Comparison of ENCODE assay signal across 8 mouse cellular contexts in genomic region chr9:103363730-103364417, GRCm38 (mm10). TPM values are rescaled to one million over a fixed set of nuclear protein-coding genes. Genes with fewer than 3 reads are reported as not detected.
DNase-seq lines count a peak whose midpoint lies in the region; ATAC-seq lines count a peak whose summit lies in the region.

No protein-coding gene starts in this region.

- H3K27me3 ChIP-seq in heart, embryonic 16.5 days (ENCODE audit: control insufficient read depth, insufficient read depth, low read length) = no peaks in the 10 kb centered on the region
- no peaks in the 10 kb centered on the region for H3K27me3 ChIP-seq in midbrain, embryonic 14.5 days (ENCODE audit: control insufficient read depth, insufficient read depth, low read length)

- peak overlapping the region; percentile 99 for H3K27ac ChIP-seq in heart, embryonic 16.5 days (ENCODE audit: low read length)
- no peak overlapping the region for H3K27ac ChIP-seq in midbrain, embryonic 14.5 days (replicated peaks; ENCODE audit: low read depth, low read length)

- H3K4me3 ChIP-seq in heart, embryonic 16.5 days (ENCODE audit: low read length) = peak overlapping the region; percentile 99
- peak overlapping the region; percentile 88 for H3K4me3 ChIP-seq in midbrain, embryonic 14.5 days (replicated peaks; ENCODE audit: low read depth, low read length)

- no peak for ATAC-seq in heart, embryonic 16.5 days (replicated peaks; ENCODE audit: extremely low read depth, insufficient read depth, low FRiP score)
- ATAC-seq in midbrain, embryonic 14.5 days (ENCODE audit: low FRiP score, low TSS enrichment) = no peak

- peak; percentile 15 to 23 for DNase-seq in right cerebral cortex, adult 2 months (ENCODE audit: low spot score in 2 of 2)
- DNase-seq in right cerebral cortex, postnatal 4 days = no peak
- DNase-seq in cerebellum, adult 9-10 months = peak; percentile 35
- DNase-seq in kidney, postnatal 4 days = peak; percentile 28 to 47
- DNase-seq in midbrain, embryonic 14.5 days = peak; percentile 63
- DNase-seq in urinary bladder, postnatal 14 days (ENCODE audit: low spot score) = no peak
- DNase-seq in frontal cortex, postnatal 36 days (ENCODE audit: low spot score in 2 of 2) = no peak

- H3K4me1 ChIP-seq in heart, embryonic 16.5 days (ENCODE audit: control insufficient read depth, insufficient read depth, low read length) = peaks cover 30% of the 10 kb centered on the region
- peaks cover 17% of the 10 kb centered on the region for H3K4me1 ChIP-seq in midbrain, embryonic 14.5 days (ENCODE audit: control insufficient read depth, insufficient read depth, low read length)

- peak overlapping the region; percentile 99 for H3K9ac ChIP-seq in heart, embryonic 16.5 days (ENCODE audit: low read length)
- peak overlapping the region; percentile 83 for H3K9ac ChIP-seq in midbrain, embryonic 14.5 days (replicated peaks; ENCODE audit: low read length)

- WGBS in heart, embryonic 16.5 days = 1% methylated on average over 21 of the region's 21 CpGs
- 2% methylated on average over 21 of the region's 21 CpGs for WGBS in midbrain, embryonic 14.5 days

- H3K36me3 ChIP-seq in heart, embryonic 16.5 days (ENCODE audit: control insufficient read depth, insufficient read depth) = peaks cover 12% of the 10 kb centered on the region
- peaks cover 10% of the 10 kb centered on the region for H3K36me3 ChIP-seq in midbrain, embryonic 14.5 days (ENCODE audit: control insufficient read depth, insufficient read depth, low read length)

- H3K4me2 ChIP-seq in heart, embryonic 16.5 days (ENCODE audit: low read depth, low read length) = peak overlapping the region; percentile 82
- H3K4me2 ChIP-seq in midbrain, embryonic 14.5 days (ENCODE audit: low read length) = peak overlapping the region; percentile 87

- no peaks in the 10 kb centered on the region for H3K9me3 ChIP-seq in heart, embryonic 16.5 days (replicated peaks; ENCODE audit: control insufficient read depth, low read length)
- H3K9me3 ChIP-seq in midbrain, embryonic 14.5 days (ENCODE audit: control insufficient read depth, low read length) = no peaks in the 10 kb centered on the region

RNA-seq across cellular contexts. Expression of gene Cdv3, which starts 1.8 kb away (rescaled TPM):
- polyA plus RNA-seq in heart, embryonic 16.5 days (2015; fragmentation: Nextera tagmentation; extraction: Ambion mirVana) = 77.5 and 89.1 TPM in 2 replicates
- 62.0 and 76.0 TPM in 2 replicates for polyA plus RNA-seq in midbrain, embryonic 14.5 days (2014; fragmentation: Nextera tagmentation; extraction: Ambion mirVana)

RNA-seq across cellular contexts. Expression of gene Topbp1, which starts 58.9 kb away (rescaled TPM):
- 36.9 and 37.2 TPM in 2 replicates for polyA plus RNA-seq in heart, embryonic 16.5 days (2015; fragmentation: Nextera tagmentation; extraction: Ambion mirVana)
- polyA plus RNA-seq in midbrain, embryonic 14.5 days (2014; fragmentation: Nextera tagmentation; extraction: Ambion mirVana) = 16.4 and 23.8 TPM in 2 replicates

RNA-seq across cellular contexts. Expression of gene 1300017J02Rik, which starts 59.0 kb away (rescaled TPM):
- 1.0 and 1.7 TPM in 2 replicates for polyA plus RNA-seq in heart, embryonic 16.5 days (2015; fragmentation: Nextera tagmentation; extraction: Ambion mirVana)
- 0.14 TPM in 1 of 2 replicates, not detected in the other for polyA plus RNA-seq in midbrain, embryonic 14.5 days (2014; fragmentation: Nextera tagmentation; extraction: Ambion mirVana)

Comparison
In these comparisons a context has a peak if more than half of its experiments do, and no peak if none do; other contexts are left out.
1. DNase-seq: peak in right cerebral cortex, adult 2 months (2 of 2), cerebellum, adult 9-10 months (single experiment), kidney, postnatal 4 days (2 of 2) and midbrain, embryonic 14.5 days (single experiment); none in right cerebral cortex, postnatal 4 days (single experiment), urinary bladder, postnatal 14 days (single experiment) and frontal cortex, postnatal 36 days (0 of 2).